Mouse (Mus musculus) intestine, postnatal 0 days (tissue): ENCODE measurements around the gene Pim3. TPM values are rescaled to one million over a fixed set of nuclear protein-coding genes. Genes with fewer than 3 reads are reported as not detected.

Experiments used
- ATAC-seq: fragments of 200-750 bp; cut with Nextera tagmentation; 2 replicates; pipeline ENCODE4 v1.8.0; 2017; ENCODE audit warnings: mild to moderate bottlenecking, moderate TSS enrichment, moderate library complexity
- H3K27ac ChIP-seq: fragments of 300-500 bp; sonication (generic); 2 replicates; pipeline ENCODE4 v1.5.1; 2014; ENCODE audit warnings: mild to moderate bottlenecking, low read depth, low read length, moderate library complexity
- H3K27me3 ChIP-seq: fragments of 300-500 bp; sonication (generic); replicated peaks from 2 replicates; pipeline ENCODE4 v1.6.1; 2014; ENCODE audit warnings: low read length, mixed read lengths; ENCODE audit not compliant: control insufficient read depth, insufficient read depth
- H3K36me3 ChIP-seq: fragments of 300-500 bp; sonication (generic); 2 replicates; pipeline ENCODE4 v1.6.1; 2014; ENCODE audit warnings: mild to moderate bottlenecking, moderate library complexity; ENCODE audit not compliant: control insufficient read depth, insufficient read depth
- H3K4me1 ChIP-seq: fragments of 300-500 bp; sonication (generic); replicated peaks from 2 replicates; pipeline ENCODE4 v1.6.1; 2014; ENCODE audit warnings: antibody characterized with exemption, low read length, mixed read lengths; ENCODE audit not compliant: control insufficient read depth, insufficient read depth
- H3K4me2 ChIP-seq: fragments of 300-500 bp; sonication (generic); replicated peaks from 2 replicates; pipeline ENCODE4 v1.6.1; 2014; ENCODE audit warnings: low read depth, mild to moderate bottlenecking, moderate library complexity
- H3K4me3 ChIP-seq: fragments of 300-500 bp; sonication (generic); 2 replicates; pipeline ENCODE4 v1.5.1; 2014; ENCODE audit warnings: low read depth, low read length
- H3K9ac ChIP-seq: fragments of 300-500 bp; sonication (generic); 2 replicates; pipeline ENCODE4 v1.6.1; 2014; ENCODE audit warnings: mild to moderate bottlenecking, low read depth, low read length
- H3K9me3 ChIP-seq: fragments of 300-500 bp; sonication (generic); 2 replicates; pipeline ENCODE4 v1.6.1; 2016; ENCODE audit warnings: mixed run types; ENCODE audit not compliant: control insufficient read depth
- CTCF ChIP-seq: sonication (generic); IDR thresholded peaks from 2 replicates; pipeline ENCODE4 v1.5.1; 2016; ENCODE audit warnings: low read depth, mild to moderate bottlenecking, control low read depth, antibody characterized with exemption, moderate library complexity
- WGBS: fragments of 180-500 bp; shearing (Covaris S2); extraction: QIAGEN DNeasy Blood & Tissue Kit; methylation state at CpG from one replicate; pipeline ENCODE4 v1.1.7; 2014; 5-methylcytosine and 5-hydroxymethylcytosine counted together
- polyA plus RNA-seq: library from polyadenylated mRNA; unstranded; fragments of >200 nt; fragmentation: Nextera tagmentation; extraction: Ambion mirVana; gene quantifications from 2 replicates; pipeline ENCODE4 v1.2.1, GENCODE M21; 2015

The Pim3 gene
- polyA plus RNA-seq, 1 experiment from 2014 or later: 36.8 TPM

- Histone ChIP-seq H3K9ac (no peak overlapping the region), H3K27me3 (no peaks in the 10 kb centered on the region), H3K4me1 (no peaks in the 10 kb centered on the region), H3K9me3 (no peaks in the 10 kb centered on the region), H3K27ac (no peak overlapping the region), H3K4me3 (no peak overlapping the region), H3K4me2 (no peak overlapping the region), H3K36me3 (no peaks in the 10 kb centered on the region)
- no peak for ATAC-seq
- no peak for TF ChIP-seq CTCF
- WGBS: 90% methylated on average over 2 of the region's 2 CpGs
These were observed 20.8 kb upstream of the Pim3 start for GRCm38 (mm10) chr15:88841160-88841559.

- no peaks in the 10 kb centered on the region for H3K36me3 ChIP-seq
- no peak for ATAC-seq
- H3K27me3 ChIP-seq: no peaks in the 10 kb centered on the region
- no peak overlapping the region for H3K9ac ChIP-seq
- TF ChIP-seq CTCF: no peak
- WGBS: 80% methylated on average over 3 of the region's 3 CpGs
- no peak overlapping the region for H3K4me2 ChIP-seq
- no peak overlapping the region for H3K27ac ChIP-seq
- H3K4me1 ChIP-seq: no peaks in the 10 kb centered on the region
- no peaks in the 10 kb centered on the region for H3K9me3 ChIP-seq
- H3K4me3 ChIP-seq: no peak overlapping the region
These were observed 20.2 kb upstream of the Pim3 start for GRCm38 (mm10) chr15:88841580-88842299.

GRCm38 (mm10) chr15:88842300-88842673, 19.7 kb upstream of the Pim3 start:
- no peaks in the 10 kb centered on the region for H3K9me3 ChIP-seq

GRCm38 (mm10) chr15:88843486-88844097, 18.4 kb upstream of the Pim3 start:
- H3K9ac ChIP-seq: no peak overlapping the region
- H3K4me3 ChIP-seq: no peak overlapping the region
- 47% methylated on average over 8 of the region's 8 CpGs for WGBS

More at GRCm38 (mm10) chr15:88842300-88842673, 19.7 kb upstream of the Pim3 start:
- H3K4me3 ChIP-seq: no peak overlapping the region
- no peak for ATAC-seq
- H3K27me3 ChIP-seq: no peaks in the 10 kb centered on the region
- TF ChIP-seq CTCF: no peak
- no peak overlapping the region for H3K4me2 ChIP-seq
- no peaks in the 10 kb centered on the region for H3K4me1 ChIP-seq
- no peak overlapping the region for H3K27ac ChIP-seq
- no peak overlapping the region for H3K9ac ChIP-seq
- H3K36me3 ChIP-seq: no peaks in the 10 kb centered on the region
- WGBS: 67% methylated on average over 3 of the region's 3 CpGs

GRCm38 (mm10) chr15:88844966-88845365, 17.0 kb upstream of the Pim3 start:
- 95% methylated on average over 7 of the region's 7 CpGs for WGBS
- no peak for TF ChIP-seq CTCF

More at GRCm38 (mm10) chr15:88843486-88844097, 18.4 kb upstream of the Pim3 start:
- no peak for ATAC-seq
- no peak for TF ChIP-seq CTCF
- Histone ChIP-seq H3K36me3 (no peaks in the 10 kb centered on the region), H3K27me3 (no peaks in the 10 kb centered on the region), H3K4me1 (no peaks in the 10 kb centered on the region), H3K9me3 (no peaks in the 10 kb centered on the region), H3K27ac (no peak overlapping the region), H3K4me2 (no peak overlapping the region)

GRCm38 (mm10) chr15:88848661-88849060, 13.3 kb upstream of the Pim3 start:
- Histone ChIP-seq H3K4me1 (peaks cover 9% of the 10 kb centered on the region), H3K36me3 (no peaks in the 10 kb centered on the region), H3K4me3 (no peak overlapping the region), H3K9ac (no peak overlapping the region), H3K27me3 (no peaks in the 10 kb centered on the region), H3K9me3 (no peaks in the 10 kb centered on the region), H3K4me2 (no peak overlapping the region), H3K27ac (no peak overlapping the region)
- 94% methylated on average over 1 of the region's 1 CpGs for WGBS
- ATAC-seq: no peak
- no peak for TF ChIP-seq CTCF

More at GRCm38 (mm10) chr15:88844966-88845365, 17.0 kb upstream of the Pim3 start:
- no peaks in the 10 kb centered on the region for H3K4me1 ChIP-seq
- no peak overlapping the region for H3K9ac ChIP-seq
- H3K27ac ChIP-seq: no peak overlapping the region
- H3K4me3 ChIP-seq: no peak overlapping the region
- H3K4me2 ChIP-seq: no peak overlapping the region
- H3K27me3 ChIP-seq: no peaks in the 10 kb centered on the region
- H3K9me3 ChIP-seq: no peaks in the 10 kb centered on the region
- H3K36me3 ChIP-seq: no peaks in the 10 kb centered on the region
- no peak for ATAC-seq
